Mouse (Mus musculus): ENCODE results near the gene Adcy10. TPM values are rescaled to one million over a fixed set of nuclear protein-coding genes. Genes with fewer than 3 reads are reported as not detected.

The Adcy10 gene
- polyA plus RNA-seq, 3 experiments from 2014 or later, result not detected

DNA sequence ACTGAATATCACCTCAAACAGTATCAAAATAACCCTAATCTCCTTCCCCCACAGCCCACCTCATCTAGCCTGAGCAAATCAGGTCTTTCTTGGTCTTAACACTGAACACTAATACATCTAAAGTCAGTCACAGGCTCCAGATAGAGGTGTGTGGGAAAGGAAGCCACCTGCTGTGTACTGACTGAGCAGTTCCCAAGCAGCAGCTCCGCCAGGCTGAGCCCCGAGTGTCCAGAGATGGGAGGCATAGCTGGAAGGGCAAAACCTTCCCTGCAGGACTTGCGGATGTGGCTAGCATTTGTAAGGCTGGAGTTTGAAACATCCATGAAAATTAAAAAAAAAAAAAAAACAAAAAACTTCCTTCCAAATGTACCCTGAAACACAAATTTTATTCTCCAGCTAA, 120.1 kb downstream of the Adcy10 start:
- no peak for ATAC-seq

DNA sequence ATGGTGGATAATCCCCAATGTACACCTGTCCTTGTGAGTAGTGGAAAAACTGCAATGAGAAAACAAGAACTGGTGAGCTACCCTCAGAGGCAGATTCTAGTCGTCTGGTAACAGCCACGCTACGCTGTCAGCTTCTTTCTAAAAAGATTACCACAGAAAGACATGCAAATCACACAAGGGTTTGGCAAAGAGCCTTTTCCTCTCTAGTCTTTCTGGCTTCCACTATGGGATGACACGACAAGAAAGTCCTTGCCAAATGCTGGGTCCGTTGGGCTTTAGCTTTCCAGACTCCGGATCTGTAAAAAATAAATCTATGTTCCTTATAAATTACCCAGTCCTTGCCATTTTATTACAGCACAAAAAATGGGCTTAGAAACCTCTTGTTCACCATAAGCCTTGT, 120.8 kb downstream of the Adcy10 start:
- no peak for ATAC-seq

- ATAC-seq, result no peak
Measured at GRCm38 (mm10) chr1:165608904-165609303, 123.9 kb downstream of the Adcy10 start.

GRCm38 (mm10) chr1:165609495-165610320, 124.7 kb downstream of the Adcy10 start:
- ATAC-seq, result peak; percentile 67

- ATAC-seq, result no peak
Measured at GRCm38 (mm10) chr1:165610321-165610999, 125.5 kb downstream of the Adcy10 start.

DNA sequence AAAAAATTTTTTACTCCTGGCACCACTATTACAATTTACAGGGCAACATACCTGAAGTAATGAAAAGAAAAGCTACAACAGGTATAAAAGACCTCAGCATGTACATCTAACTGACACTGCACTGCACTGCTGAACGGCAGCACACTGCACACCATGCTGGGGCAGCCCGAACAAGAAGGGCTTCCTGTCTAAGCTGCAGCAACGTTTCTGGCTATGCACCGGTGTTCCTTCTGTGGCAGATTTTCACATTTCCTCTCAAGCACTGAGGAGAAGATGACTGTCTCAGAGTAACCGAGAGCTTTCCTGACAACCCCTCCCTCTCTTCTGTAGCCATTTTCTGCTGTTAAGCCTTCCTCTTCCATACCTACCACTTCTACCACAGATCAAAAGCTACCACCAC, 127.7 kb downstream of the Adcy10 start:
- ATAC-seq, result no peak

- no peak for ATAC-seq
Measured at GRCm38 (mm10) chr1:165613926-165614325, 128.9 kb downstream of the Adcy10 start.

GRCm38 (mm10) chr1:165614793-165615192, 129.8 kb downstream of the Adcy10 start:
- no peak for ATAC-seq

GRCm38 (mm10) chr1:165616652-165617051, 131.7 kb downstream of the Adcy10 start:
- no peak for ATAC-seq

GRCm38 (mm10) chr1:165617166-165617891, 132.3 kb downstream of the Adcy10 start:
- no peak for ATAC-seq

DNA sequence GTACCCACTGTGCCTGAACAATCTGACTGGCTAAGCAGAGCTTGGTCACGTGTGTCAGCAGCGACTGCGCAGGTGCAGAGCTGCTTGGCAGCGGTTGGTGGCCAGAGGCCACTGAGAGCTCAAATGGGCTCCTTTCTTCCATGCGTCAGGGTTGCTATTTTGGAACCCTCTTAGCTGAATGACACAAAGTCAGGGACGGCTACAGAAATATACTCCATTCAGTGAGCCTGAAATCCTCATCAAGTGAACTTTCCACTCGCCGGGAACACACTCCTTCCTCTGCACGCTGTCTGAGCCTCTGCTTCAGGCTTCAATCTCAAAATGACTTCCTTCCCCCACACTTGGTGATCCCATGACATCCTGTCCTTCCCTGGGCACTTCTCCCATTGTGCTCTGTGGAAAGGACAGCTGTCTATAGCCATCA, 133.2 kb downstream of the Adcy10 start:
- no peak for ATAC-seq

DNA sequence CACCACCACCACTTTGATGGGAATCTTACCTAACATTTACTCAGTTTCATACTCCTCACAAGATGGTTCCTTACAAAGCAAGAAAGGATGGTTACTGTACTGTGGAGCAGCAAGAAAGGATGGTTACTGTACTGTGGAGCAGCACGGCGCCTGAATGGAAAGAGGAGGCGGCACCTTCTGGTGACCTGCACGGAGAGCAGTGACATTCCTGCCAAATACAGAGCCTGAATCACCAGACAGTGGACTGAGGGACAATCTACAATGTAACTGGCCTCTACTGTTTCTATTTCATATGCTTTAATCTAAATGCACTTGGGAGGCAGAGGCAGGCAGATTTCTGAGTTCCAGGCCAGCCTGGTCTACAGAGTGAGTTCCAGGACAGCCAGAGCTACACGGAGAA, 140.1 kb downstream of the Adcy10 start:
- no peak for ATAC-seq

- no peak for ATAC-seq
Measured at GRCm38 (mm10) chr1:165625896-165626295, 140.9 kb downstream of the Adcy10 start.

Other genes starting within 250 kb of the Adcy10 start
- gene Tiprl, start 248.2 kb upstream of the Adcy10 start, polyA plus RNA-seq (2017; shearing (Covaris generic)), result 100 to 1,000 TPM; 109 to 158 (median 114) TPM
- not detected for gene Gpr161, start 189.4 kb upstream of the Adcy10 start, polyA plus RNA-seq (2017; shearing (Covaris generic))
- gene Dcaf6, start 24.7 kb upstream of the Adcy10 start, polyA plus RNA-seq (2017; shearing (Covaris generic)), result 1 to 10 TPM; 3.9 to 7.8 (median 6.4) TPM
- gene Mpc2, start 24.5 kb upstream of the Adcy10 start, polyA plus RNA-seq (2017; shearing (Covaris generic)), result 10 to 100 TPM; 75.5 to 83.6 (median 76.6) TPM
- gene Mpzl1, start 149.4 kb downstream of the Adcy10 start, polyA plus RNA-seq (2017; shearing (Covaris generic)), result under 1 TPM in 2 of 3 experiments, not detected in 1; 0.70 to 0.77 TPM
- 100 to 1,000 TPM in 2 of 3 experiments, 10 to 100 TPM in 1; 84.1 to 109 (median 101) TPM for gene Rcsd1, start 224.6 kb downstream of the Adcy10 start, polyA plus RNA-seq (2017; shearing (Covaris generic))